Mouse (Mus musculus): ENCODE results near the gene Tbp.
A peak's percentile ranks its signal among the peaks of the same experiment; 100 is the strongest.

Gene Tbp

DNA sequence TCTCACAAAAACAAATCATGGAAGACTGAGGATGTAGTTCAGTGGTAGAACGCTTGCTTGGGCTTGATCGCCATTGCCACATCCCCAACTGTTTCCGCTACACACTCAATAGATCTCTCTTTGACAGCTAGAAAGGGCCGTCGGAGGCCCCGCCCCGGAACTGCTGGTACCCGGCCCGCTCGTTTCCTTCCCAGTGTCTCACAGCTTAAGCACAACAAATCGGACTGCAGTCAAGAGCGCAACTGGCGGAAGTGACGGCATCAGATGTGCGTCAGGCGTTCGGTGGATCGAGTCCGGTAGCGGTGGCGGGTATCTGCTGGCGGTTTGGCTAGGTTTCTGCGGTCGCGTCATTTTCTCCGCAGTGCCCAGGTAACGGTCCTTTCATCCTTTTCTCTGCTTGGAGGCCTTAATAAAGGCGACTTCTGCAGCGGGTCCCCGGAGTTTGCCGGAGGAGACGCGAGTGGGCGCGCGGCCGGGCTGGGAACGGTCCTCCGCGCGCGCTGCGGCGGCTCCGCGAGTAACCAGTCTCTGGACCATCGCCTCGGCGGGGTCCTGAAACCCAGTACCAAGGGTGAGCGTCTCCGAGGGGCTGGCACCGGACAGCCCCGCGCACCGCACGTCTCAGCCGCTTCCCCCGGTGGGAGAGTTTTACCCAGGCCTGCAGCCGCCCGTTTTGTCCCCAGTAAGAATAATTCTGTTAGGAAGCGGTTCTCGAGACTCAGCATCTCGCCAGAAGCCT is at the start of gene Tbp, which contains the start of gene Psmb1:
Tbp (plus strand) TSS at position 233 of the 739 bp plus-strand sequence.
Psmb1 (minus strand) TSS at position 96 of the 739 bp plus-strand sequence.
- peak; percentile 100 for DNase-seq (ENCODE audit: low spot score)

DNA sequence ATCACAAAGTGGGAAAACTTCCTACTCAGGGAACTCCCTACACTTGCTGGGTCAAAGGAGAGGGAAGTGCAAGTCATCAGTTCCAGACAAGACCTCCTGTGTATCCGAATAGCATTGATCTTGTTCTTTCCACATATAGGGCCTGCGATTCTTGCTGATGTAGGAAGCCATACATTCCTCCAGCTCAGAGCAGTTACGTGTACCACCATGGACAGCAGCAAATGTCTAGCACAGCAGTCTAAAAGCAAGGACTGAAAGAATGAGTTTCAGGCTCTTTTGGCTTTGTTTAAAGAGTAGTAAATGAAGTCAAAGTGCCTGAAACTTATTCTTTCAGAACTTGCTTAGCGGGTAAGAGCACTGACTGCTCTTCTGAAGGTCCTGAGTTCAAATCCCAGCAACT is 44.5 kb upstream of the Tbp start:
- no peak for DNase-seq (ENCODE audit: low spot score)

DNA sequence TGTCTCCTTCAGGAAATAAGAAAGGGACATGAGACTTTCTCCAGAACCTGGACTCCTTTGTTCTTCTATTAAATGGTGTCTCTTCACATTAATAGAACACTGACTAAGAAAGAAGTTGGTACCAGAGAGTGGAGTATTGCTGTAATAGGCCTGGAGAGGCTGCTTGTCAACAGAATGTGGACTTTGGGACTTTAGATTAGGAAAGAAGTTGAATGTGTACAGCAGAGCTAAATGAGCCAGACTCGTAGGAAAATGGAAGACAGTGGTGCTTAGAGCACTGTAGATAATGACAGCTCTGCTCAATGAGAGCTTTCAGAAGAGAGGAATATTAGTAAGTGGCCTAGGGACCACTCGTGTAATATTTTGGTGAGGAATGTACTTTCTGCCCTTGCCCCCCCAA is 43.1 kb upstream of the Tbp start:
- no peak for DNase-seq (ENCODE audit: low spot score)

DNA sequence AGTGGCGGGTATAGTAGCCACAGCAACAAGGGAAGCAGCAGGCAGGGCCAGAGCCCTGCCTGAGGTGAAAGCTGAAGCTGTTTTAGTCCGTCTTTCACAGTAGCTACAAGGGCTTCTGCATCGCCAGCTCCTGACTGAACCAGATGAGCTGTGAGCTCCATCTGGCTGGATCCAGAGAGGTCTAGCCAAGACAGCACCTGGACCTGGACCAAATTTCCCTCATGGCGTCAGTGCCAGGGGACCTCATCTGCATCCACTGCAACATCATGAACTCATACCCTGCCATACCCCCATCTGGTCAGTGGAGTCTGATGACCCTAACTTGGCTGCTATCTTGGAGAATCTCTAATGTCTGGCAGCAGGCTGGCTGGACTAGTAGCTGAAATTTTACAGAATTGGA is 39.9 kb upstream of the Tbp start:
- no peak for DNase-seq (ENCODE audit: low spot score)

DNA sequence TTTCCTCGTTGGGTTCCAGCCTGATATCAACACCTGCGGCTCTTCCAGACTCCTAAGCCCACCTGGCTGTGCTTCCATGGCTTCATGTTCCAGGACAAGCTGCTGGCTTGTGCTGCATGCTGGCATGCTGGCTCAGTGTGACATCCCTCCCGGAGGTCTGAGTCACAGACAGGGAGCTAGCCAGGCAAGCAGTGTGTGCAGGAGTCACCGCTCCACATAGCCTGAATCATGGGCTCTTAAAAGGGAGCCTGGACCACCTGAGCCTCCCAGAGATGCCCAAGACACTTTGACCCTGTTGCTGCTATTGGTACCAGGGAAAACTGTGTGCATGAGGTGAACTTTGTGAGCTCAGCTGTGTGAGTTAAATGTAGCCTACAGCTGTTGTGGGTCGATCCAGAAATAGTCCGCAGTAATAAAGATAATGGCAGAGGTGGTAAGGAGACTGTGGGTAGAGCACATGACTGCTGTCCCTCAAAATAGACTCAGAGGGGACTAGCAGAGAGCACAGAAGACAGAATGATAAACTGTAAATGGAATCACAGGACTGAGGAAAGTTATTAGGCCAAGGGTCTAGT is 37.7 kb upstream of the Tbp start:
- no peak for DNase-seq (ENCODE audit: low spot score)

DNA sequence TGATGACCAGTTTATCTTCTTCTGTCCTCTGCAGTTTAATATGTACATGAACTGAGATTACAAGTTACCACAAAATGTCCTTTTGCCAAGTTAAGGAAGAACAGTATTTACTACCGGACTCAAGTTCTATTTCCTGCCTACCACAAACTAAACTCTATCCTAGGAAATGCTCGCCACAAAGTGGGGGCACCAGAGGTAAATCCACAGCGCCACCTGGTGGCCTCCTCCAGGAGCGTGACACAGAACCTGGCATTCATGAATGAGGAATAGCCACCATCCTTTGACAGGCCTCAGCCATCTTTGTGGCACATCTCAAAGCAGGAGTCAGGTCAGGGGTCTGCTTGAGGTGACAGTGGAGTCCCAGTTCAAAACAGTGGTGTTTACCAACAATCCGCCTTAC is 32.0 kb upstream of the Tbp start:
- peak; percentile 86 for DNase-seq (ENCODE audit: low spot score)

DNA sequence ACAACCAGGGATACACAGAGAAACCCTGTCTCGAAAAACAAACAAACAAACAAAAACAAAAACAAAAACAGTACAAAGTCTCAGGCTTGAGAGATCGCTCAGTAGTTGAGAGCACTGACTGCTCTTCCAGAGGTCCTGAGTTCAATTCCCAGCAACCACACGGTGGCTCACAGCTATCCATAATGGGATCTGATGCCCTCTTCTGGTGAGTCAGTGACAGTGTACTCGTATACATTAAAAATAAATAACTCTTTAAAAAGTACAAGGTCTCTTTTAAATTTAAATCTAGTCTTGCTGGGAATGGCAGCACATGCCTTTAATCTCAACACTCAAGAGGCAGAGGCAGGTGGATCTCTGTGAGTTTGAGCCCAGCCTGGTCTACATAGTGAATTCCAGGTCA is 27.0 kb upstream of the Tbp start:
- no peak for DNase-seq (ENCODE audit: low spot score)

DNA sequence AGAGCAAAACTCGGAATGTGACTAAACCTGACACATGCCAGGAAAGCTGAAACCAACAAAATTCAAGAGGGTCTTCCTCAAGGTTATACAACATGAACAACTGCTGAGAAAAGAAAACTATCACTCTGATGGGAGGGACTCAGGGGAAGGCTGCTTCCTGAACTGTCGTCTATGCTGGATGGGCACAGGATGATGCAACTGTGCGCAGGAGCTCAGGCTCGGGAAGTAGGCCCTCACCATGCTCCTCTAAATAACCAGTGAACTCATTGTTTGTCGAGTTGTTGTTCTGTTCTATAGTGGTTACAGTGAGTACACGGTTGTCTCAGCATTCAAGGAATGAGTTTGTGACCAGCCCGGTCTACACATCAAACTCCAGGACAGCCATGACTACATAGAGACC is 9.1 kb upstream of the Tbp start:
- no peak for DNase-seq (ENCODE audit: low spot score)

DNA sequence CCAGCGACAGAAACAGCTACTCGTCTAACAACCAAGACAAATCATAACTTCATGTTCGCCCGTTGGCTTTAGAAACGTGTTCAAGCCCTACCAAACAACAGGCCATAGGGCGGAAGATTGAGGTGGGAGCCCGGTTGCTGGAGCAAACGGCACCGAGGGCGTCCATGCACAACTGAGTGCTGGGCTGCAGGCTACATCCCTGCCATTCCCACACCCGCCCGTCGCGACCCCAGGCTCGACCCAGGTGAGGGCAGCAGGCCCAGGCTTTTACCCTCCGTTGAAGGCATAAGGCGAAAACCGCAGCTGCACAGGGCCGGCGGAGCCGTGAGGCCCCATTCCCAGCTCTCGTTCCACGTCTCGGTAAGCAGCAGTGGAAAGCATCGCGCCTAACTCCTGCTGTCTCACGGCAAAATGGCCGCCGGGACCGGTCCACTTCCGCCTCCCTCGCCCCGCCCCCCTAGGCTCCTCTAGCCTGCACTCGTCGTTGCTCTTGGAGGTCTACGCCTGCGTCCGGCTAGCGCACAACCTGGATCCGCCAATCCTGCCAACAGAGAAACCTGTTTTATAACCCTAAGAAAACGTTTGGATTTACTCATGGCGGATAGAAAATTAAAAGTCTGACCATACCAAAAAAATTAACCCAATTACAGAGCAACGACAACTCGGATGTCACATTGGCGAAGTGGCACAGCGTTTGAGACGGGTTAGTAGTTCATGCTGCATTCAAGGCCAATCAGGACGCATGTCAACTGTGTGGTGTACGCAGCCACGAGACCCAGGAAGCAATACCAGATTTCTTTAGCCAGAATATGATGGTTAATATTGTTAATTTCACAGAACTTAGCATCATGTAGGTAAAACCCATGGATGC is 1.6 kb upstream of the Tbp start:
- DNase-seq (ENCODE audit: low spot score): peak; percentile 95

DNA sequence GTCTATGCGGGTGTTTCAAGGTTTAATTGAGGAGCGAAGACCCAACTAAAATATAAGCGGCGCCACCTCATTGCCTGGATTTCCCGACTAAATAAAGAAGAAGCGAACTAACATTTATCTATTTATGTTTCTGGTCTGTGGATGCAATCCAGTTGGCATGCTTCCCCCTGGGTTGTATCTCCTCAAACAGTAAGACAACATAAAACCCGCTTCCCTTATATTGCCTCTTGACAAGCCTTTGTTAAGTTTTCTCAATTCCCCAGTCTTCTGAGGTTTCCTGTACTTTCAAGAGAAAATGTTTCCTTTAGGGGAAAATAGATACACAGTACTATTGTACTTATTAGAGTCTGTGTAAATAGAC is 955 bp upstream of the Tbp start:
- no peak for DNase-seq (ENCODE audit: low spot score)

DNA sequence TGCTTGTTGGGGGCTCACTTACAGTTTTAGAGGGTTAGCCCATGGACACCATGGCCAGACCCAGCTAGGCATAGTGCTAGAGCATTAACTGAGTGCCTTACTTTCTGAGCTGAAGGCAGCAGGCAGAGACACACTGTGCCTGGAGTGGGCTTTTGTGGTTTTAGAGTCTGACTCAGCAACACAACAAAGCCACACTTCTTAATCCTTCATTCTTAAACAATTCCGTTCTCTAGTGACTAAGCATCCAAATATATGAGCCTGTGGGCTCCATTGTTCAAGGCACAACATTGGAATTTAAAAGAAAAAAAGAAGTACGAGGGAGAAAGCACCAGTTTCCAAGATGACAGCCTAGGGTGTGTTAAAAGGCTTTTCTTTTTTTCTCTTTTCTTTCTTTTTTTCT is 11.0 kb downstream of the Tbp start:
- DNase-seq (ENCODE audit: low spot score): no peak

DNA sequence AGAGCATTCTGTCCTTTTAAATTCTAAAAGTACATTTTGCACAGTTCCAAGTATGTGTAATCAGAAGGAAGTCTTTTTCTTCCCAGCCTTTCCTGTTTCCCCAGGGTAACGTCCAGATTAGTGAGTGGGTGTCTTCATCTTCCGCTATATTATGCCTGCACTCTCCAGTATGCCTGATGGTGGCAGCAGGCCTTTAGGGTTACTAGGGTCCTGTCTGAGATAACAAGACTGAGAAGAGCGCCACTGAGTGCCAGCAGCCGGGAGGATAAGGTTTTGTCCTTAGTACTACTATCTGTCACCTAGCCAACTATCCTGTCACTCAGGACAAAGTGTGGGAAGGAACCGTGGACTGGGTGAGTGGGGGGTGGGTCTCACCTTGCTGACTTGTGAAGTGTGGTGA is 18.1 kb downstream of the Tbp start:
- no peak for DNase-seq (ENCODE audit: low spot score)

DNA sequence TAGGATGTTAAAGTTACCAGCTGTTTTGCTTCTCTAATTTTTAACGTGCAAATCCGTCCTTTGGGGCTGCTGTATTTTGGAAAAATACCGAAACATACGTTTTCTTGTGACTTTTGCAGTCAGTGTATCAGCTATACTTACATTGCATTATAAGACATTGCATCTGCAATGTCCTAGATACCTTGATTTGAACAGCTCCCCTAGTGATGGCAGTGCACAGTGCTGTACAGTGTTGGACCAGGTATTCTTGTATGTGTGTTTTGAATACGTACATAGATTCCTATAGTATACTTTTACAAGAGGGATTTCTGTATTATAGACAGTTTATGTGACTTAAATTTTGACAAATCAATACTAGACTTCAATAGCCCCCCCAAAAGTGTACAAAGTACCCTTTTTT is 18.5 kb downstream of the Tbp start:
- no peak for DNase-seq (ENCODE audit: low spot score)

DNA sequence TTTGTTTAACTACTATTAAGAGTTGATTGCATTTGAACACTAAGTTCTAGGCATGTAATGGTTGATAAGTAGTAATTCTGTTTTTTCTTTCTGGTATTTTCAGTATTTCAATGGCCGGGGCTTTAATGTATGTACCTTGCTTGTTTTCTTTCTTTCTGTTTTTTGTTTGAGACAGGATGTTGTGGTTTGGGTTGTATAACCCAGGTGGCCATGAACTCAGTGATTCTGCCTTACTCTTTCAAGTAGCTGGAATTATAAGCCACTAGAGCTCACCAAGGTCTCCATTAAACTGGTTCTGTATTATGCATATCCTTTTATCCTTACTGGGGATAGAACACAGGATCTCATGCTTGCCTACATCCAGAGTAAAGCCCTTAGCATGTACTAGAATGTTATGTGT is 19.1 kb downstream of the Tbp start:
- no peak for DNase-seq (ENCODE audit: low spot score)

DNA sequence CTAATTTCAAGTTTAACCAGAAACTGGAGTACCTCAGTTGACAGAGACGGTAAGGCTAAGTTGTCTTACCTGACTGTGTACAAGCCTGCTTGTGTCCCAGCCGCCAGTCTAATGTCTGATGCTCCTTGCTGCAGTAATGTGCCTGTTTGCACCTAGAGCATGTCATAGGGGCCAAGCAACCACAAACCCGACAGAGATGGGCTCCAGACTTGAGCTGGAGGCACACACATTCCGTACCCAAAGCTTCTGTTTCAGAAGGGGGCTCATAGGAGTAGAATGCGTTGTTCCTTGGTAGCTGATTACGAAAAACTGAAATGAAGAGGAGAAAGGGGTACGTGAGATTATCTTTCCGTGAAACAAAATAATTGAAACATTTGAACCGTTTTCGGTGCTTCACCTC is 26.6 kb downstream of the Tbp start:
- peak; percentile 21 for DNase-seq (ENCODE audit: low spot score)

DNA sequence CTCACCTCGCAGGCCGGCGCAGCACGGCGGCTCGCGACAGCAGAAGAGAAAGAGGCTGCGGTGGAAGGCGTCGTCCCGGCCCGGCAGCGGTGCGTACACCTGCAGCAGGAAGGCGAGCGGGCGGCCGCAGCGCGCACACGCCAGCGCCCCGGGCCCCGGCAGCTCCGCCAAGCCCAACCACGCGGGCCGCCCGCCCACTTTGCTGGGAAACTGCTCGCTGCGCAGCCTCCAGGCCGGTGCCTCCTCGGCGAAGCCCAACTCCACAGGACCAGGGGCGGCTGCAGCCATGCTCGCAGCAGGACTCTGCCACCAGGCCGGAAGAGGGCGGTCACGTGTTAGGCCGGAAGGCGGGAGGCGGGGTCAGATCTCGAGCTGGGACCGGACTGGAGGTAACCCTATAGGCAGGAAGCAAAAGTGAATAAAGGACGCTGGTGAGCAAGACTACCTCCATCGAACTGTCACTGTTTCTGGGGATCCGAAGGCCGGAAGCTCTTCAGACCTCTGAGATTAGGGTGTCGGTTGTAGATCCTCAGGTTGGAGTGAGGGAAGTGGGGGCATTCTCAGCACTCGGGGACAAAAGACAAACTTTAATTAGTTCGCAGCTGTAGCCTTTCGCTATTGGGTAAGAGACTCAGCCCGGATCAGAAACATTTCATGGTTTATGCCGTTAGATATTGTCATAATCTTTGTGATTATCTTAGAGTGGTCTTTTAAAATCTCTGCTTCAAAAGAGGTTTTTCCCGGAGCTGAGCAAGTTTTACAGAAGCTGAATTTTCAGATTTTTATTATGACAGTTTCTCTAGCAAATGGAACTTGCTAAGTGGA is 27.5 kb downstream of the Tbp start, which contains the start of gene Pdcd2:
Pdcd2 (minus strand) TSS at position 316 of the 825 bp plus-strand sequence.
- peak; percentile 99 for DNase-seq (ENCODE audit: low spot score)

DNA sequence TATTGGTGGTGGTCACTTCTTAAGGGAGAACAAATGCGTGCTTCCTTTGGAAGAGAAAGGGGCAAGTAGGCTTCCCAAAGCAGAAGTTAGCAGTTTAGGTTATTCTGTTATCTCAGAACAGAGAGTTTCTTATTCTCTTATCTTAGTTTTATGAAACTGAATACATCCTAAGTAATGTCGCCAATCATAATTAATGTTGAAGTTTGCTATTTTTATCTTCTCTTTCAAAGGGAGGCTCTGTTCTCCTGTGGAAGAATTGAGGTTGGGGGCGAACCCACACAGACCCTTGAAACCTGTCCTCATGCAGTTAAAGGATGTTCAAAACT is 28.1 kb downstream of the Tbp start:
- no peak for DNase-seq (ENCODE audit: low spot score)

DNA sequence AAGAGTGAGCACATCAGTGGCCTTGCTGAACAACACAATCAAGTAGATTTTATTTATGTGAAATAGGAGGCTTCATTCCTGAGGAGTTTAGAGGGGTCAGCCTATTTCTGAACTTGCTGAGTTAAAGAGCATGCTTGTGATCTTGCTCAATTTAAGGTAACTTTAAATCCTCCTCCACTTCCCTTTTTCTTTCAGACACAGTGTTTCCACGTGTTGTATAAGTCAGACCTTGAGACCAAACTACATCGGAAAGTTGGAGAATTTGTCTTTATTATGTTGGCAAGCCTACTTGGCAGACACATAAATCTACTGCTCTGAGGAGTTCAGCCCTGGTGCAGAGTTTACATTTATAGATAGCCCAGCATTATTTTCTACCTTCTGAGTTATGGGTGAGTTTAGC is 29.2 kb downstream of the Tbp start:
- DNase-seq (ENCODE audit: low spot score): no peak

DNA sequence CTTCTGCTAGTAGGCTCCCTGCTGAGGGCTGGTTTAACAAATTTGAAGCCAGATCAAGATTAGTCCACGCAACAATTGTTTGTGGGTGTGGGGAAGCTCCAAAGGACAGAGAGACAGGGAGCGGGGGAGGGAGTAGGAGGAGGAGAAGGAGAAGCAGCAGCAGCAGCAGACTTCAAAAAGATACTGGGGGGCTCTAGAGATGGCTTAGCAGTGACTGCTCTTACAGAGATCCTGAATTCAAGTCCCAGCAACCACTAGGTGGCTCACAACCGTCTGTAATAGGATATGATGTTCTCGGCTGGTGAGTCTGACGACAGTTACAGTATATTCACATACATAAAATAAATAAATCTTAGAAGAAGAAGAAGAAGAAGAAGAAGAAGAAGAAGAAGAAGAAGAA is 30.5 kb downstream of the Tbp start:
- peak; percentile 72 for DNase-seq (ENCODE audit: low spot score)

DNA sequence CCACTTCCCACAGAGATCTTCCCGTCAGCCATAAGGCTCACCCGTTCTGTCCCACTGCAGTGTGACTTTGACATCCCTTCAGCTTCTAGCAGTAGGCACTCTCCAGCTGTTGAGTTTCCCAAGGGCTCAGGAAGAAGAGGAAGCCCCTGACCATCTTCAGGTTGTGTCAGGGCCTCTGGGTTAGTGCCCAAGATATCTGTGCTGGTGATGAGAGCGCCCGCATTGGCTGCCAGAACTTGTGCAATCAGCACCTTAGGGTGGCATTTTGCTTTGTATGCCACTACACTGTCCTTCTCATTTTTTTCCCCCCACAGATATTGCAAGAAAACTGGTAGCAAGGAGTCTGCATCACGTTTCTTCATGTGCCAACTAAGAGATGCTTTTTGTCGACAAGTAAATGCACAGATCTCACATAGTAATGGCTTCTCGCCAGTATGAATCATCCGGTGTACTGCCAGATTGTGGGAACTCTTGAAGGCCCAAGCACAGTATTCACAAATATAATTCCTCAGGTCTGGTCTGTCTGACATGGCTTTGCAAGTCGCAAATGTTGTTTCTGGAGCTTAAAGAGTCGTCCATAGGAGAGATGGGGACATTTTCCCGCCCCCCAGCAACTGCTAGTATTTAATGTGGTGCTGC is 35.6 kb downstream of the Tbp start:
- DNase-seq (ENCODE audit: low spot score): no peak

DNA sequence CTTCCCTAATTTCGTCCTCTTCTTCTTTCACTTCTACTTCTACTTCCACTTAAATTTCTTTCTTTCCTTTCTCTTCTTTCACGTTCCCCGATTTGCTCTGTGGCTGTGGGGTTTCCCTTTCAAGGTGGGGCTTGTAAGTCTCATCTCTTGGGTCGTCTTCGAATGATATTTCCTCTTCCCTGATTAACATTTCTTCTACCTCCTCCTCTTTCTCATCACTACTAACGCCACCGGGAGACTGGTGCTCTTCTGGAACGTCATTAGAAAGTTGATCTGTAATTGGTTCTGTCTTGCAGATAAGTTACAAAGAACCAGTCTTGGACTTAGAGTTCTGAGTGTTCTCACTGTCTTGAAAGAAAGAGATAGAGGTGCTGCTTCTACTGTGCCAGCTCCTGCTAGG is 36.3 kb downstream of the Tbp start:
- no peak for DNase-seq (ENCODE audit: low spot score)

DNA sequence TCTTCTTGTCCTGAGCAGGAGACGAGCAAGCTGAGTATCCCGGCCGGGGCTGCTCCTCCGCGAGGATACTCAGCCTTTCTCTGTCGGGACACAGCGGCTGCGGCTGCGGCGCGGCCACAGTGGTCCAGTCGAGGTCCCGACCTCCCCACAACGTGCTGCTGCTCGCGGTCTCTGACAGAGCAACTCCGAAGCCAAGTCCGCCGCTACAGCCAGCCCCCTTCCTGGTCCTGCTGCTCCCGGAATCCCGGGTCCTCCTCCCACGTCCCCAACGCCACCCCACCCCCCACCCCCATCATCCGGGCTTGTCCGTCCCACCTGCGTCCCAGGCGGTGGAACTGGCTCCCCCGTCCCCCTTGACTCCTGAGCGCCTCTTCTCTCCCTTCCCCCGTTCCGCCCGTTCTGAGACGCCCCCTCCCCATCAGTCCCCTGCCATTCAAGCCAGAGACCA is 36.8 kb downstream of the Tbp start:
- DNase-seq (ENCODE audit: low spot score): peak; percentile 76

Data from embryo, embryonic 10 days (tissue).